Mouse (Mus musculus) embryonic facial prominence, embryonic 15.5 days (tissue): ENCODE measurements around the gene 9330182L06Rik. TPM values are rescaled to one million over a fixed set of nuclear protein-coding genes. Genes with fewer than 3 reads are reported as not detected.

Source experiments
- ATAC-seq: fragments of 200-750 bp; cut with Nextera tagmentation; 2 replicates; pipeline ENCODE4 v1.8.0; 2017; ENCODE audit warnings: low read depth, moderate TSS enrichment; ENCODE audit not compliant: insufficient number of reproducible peaks, low FRiP score, low TSS enrichment
- H3K27ac ChIP-seq: fragments of 300-500 bp; sonication (generic); replicated peaks from 2 replicates; pipeline ENCODE4 v1.5.1; 2015; ENCODE audit warnings: mild to moderate bottlenecking, inconsistent platforms
- H3K27me3 ChIP-seq: fragments of 300-500 bp; sonication (generic); 2 replicates; pipeline ENCODE4 v1.6.1; 2015; ENCODE audit warnings: inconsistent platforms
- H3K36me3 ChIP-seq: fragments of 300-500 bp; sonication (generic); 2 replicates; pipeline ENCODE4 v1.6.1; 2015; ENCODE audit warnings: mild to moderate bottlenecking, inconsistent platforms
- H3K4me1 ChIP-seq: fragments of 300-500 bp; sonication (generic); 2 replicates; pipeline ENCODE4 v1.6.1; 2015; ENCODE audit warnings: inconsistent platforms
- H3K4me2 ChIP-seq: fragments of 300-500 bp; sonication (generic); replicated peaks from 2 replicates; pipeline ENCODE4 v1.6.1; 2015; ENCODE audit warnings: mild to moderate bottlenecking, inconsistent platforms
- H3K4me3 ChIP-seq: fragments of 300-500 bp; sonication (generic); replicated peaks from 2 replicates; pipeline ENCODE4 v1.5.1; 2015; ENCODE audit warnings: mild to moderate bottlenecking, inconsistent platforms
- H3K9ac ChIP-seq: fragments of 300-500 bp; sonication (generic); 2 replicates; pipeline ENCODE4 v1.6.1; 2015; ENCODE audit warnings: inconsistent platforms
- H3K9me3 ChIP-seq: fragments of 300-500 bp; sonication (generic); replicated peaks from 2 replicates; pipeline ENCODE4 v1.6.1; 2016; ENCODE audit warnings: inconsistent platforms
- WGBS: fragments of 180-500 bp; shearing (Covaris S2); methylation state at CpG from one replicate; pipeline ENCODE4 v1.1.7; 2015; 5-methylcytosine and 5-hydroxymethylcytosine counted together
- polyA plus RNA-seq: library from polyadenylated mRNA; unstranded; fragments of >200 nt; fragmentation: Nextera tagmentation; extraction: Ambion mirVana; gene quantifications from 2 replicates; pipeline ENCODE4 v1.2.1, GENCODE M21; 2015

The 9330182L06Rik gene
- 2.6 and 3.1 TPM in 2 replicates for polyA plus RNA-seq

GRCm38 (mm10) chr5:9265586-9266279, at the start of gene 9330182L06Rik:
Gene 9330182L06Rik (plus strand): TSS chr5:9266118.
- peak within 1 kb of the TSS; percentile 74 for H3K4me2 ChIP-seq
- peak within 1 kb of the TSS; percentile 67 for H3K4me3 ChIP-seq
- no peaks in the 10 kb centered on the region for H3K9me3 ChIP-seq
- H3K4me1 ChIP-seq = peaks cover 10% of the 10 kb centered on the region
- peak within 1 kb of the TSS; percentile 28 for H3K9ac ChIP-seq
- no peak within 1 kb of the TSS for H3K27ac ChIP-seq
- under 1% methylated on average over 36 of the region's 47 CpGs for WGBS
- peaks cover 8% of the 10 kb centered on the region for H3K27me3 ChIP-seq
- peak; percentile 86 for ATAC-seq
- H3K36me3 ChIP-seq = no peaks in the 10 kb centered on the region

- Histone ChIP-seq H3K4me3 (no peak overlapping the region), H3K4me2 (no peak overlapping the region), H3K9ac (no peak overlapping the region), H3K27me3 (no peaks in the 10 kb centered on the region), H3K27ac (no peak overlapping the region), H3K9me3 (no peaks in the 10 kb centered on the region), H3K36me3 (no peaks in the 10 kb centered on the region), H3K4me1 (no peaks in the 10 kb centered on the region)
- WGBS = 56% methylated on average over 4 of the region's 4 CpGs
- ATAC-seq = no peak
These were observed 38.4 kb upstream of the 9330182L06Rik start for GRCm38 (mm10) chr5:9227456-9228008.

DNA sequence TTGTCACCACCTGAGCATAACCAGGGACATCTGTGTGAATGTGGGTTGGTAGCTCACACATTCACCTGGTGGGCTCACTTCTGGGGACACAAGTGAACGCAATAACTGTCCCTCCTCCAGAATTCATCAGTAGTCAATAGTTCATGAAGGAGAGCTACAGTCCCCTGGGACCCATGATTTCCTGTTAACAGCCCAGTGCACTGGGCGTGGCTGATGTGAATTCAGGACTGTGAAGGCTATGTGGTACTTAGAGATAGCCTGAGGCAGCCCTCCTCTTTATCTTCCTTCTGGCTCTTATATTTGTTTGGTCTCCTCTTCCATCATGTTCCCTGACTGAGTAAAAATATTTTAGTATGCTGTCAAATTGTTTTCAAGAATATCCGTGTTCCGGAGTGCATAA, 1.6 kb upstream of the 9330182L06Rik start:
- peaks cover 10% of the 10 kb centered on the region for H3K4me1 ChIP-seq
- no peak overlapping the region for H3K4me2 ChIP-seq
- H3K9ac ChIP-seq = no peak overlapping the region
- H3K4me3 ChIP-seq = no peak overlapping the region
- ATAC-seq = no peak
- H3K9me3 ChIP-seq = no peaks in the 10 kb centered on the region
- 59% methylated on average over 4 of the region's 4 CpGs for WGBS
- H3K27ac ChIP-seq = no peak overlapping the region
- H3K27me3 ChIP-seq = peaks cover 8% of the 10 kb centered on the region
- no peaks in the 10 kb centered on the region for H3K36me3 ChIP-seq

DNA sequence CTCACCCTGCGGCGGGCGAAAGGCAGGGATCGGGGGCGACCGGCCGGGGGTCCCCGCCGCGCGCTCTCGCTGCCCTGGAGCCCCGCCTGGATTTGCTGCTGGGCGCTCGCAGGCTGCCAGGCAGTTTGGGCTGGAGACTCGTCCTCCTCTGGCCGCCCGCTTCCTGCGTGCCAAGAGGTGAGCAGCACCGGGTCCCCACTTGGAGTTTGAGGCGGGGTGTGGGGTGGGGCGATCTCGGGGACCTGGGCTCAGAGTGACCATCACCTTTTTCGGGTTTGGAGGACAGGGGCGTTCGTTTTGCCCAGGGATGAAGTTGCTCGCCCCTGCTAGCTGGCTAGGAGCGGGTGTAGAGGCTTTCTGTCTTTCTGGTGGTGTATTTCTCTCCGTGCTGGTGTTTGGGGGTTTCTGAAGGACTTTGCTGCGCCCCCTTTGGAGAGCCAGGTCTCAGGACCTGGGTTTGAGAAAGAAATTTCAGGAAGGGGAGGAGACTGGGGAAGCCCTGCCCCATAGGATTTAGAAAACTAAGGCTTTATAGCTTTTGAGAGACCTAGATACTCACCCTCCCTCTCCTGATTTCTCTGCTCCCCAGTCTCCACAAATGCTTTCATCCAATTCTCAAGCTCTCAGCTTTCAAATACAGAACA, 484 bp downstream of the 9330182L06Rik start:
- peak overlapping the region; percentile 74 for H3K4me2 ChIP-seq
- H3K4me1 ChIP-seq = peaks cover 10% of the 10 kb centered on the region
- peaks cover 8% of the 10 kb centered on the region for H3K27me3 ChIP-seq
- WGBS = under 1% methylated on average over 29 of the region's 30 CpGs
- H3K27ac ChIP-seq = no peak overlapping the region
- peak; percentile 20; the same call in 1 of the 2 replicates for ATAC-seq
- H3K4me3 ChIP-seq = peak overlapping the region; percentile 67
- H3K36me3 ChIP-seq = no peaks in the 10 kb centered on the region
- peak overlapping the region; percentile 28 for H3K9ac ChIP-seq
- H3K9me3 ChIP-seq = no peaks in the 10 kb centered on the region

GRCm38 (mm10) chr5:9269666-9270065, 3.7 kb downstream of the 9330182L06Rik start:
- WGBS = 50% methylated on average over 3 of the region's 3 CpGs
- H3K27ac ChIP-seq = no peak overlapping the region
- no peak overlapping the region for H3K4me3 ChIP-seq
- no peaks in the 10 kb centered on the region for H3K9me3 ChIP-seq
- H3K4me2 ChIP-seq = no peak overlapping the region
- no peak overlapping the region for H3K9ac ChIP-seq
- peaks cover 4% of the 10 kb centered on the region; the same call in 1 of the 2 replicates for H3K27me3 ChIP-seq
- no peaks in the 10 kb centered on the region for H3K36me3 ChIP-seq
- H3K4me1 ChIP-seq = peaks cover 10% of the 10 kb centered on the region
- no peak for ATAC-seq

GRCm38 (mm10) chr5:9272976-9273375, 7.1 kb downstream of the 9330182L06Rik start:
- Histone ChIP-seq H3K4me3 (no peak overlapping the region), H3K9ac (no peak overlapping the region), H3K4me1 (no peaks in the 10 kb centered on the region), H3K27ac (no peak overlapping the region), H3K4me2 (no peak overlapping the region), H3K9me3 (no peaks in the 10 kb centered on the region), H3K27me3 (no peaks in the 10 kb centered on the region), H3K36me3 (no peaks in the 10 kb centered on the region)
- no peak for ATAC-seq
- WGBS = 45% methylated on average over 3 of the region's 3 CpGs

GRCm38 (mm10) chr5:9295777-9296549, 30.0 kb downstream of the 9330182L06Rik start:
- no peak overlapping the region for H3K4me3 ChIP-seq
- WGBS = 70% methylated on average over 2 of the region's 2 CpGs
- no peaks in the 10 kb centered on the region for H3K4me1 ChIP-seq
- H3K36me3 ChIP-seq = no peaks in the 10 kb centered on the region
- H3K27me3 ChIP-seq = no peaks in the 10 kb centered on the region
- no peak overlapping the region for H3K4me2 ChIP-seq
- no peak overlapping the region for H3K9ac ChIP-seq
- ATAC-seq = no peak
- H3K27ac ChIP-seq = no peak overlapping the region
- no peaks in the 10 kb centered on the region for H3K9me3 ChIP-seq

GRCm38 (mm10) chr5:9296550-9296928, 30.6 kb downstream of the 9330182L06Rik start:
- no peaks in the 10 kb centered on the region for H3K9me3 ChIP-seq
- H3K27me3 ChIP-seq = no peaks in the 10 kb centered on the region
- ATAC-seq = no peak
- H3K4me1 ChIP-seq = no peaks in the 10 kb centered on the region
- H3K9ac ChIP-seq = no peak overlapping the region
- H3K27ac ChIP-seq = no peak overlapping the region
- H3K4me3 ChIP-seq = no peak overlapping the region
- no peak overlapping the region for H3K4me2 ChIP-seq
- no peaks in the 10 kb centered on the region for H3K36me3 ChIP-seq

DNA sequence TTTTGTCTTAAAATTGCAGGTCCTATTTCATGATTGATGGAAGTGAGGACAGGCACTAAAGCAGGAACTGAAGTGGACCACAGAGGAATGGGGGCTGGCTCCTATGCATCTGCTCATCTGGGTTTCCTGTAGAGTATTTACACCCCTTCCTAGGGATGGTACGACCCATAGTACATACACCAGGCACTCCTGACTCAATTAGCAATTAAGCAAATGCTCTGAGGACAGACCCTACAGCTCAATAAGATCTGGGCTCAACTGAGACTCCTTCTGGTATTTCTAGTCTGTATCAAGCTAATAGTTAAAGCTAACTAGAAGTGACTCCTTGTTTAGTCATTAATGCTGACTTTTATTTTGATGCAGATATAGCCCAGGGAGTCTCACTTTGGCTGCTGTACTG, 60.9 kb downstream of the 9330182L06Rik start:
- Histone ChIP-seq H3K27ac (no peak overlapping the region), H3K4me1 (no peaks in the 10 kb centered on the region), H3K9ac (no peak overlapping the region), H3K4me2 (no peak overlapping the region), H3K4me3 (no peak overlapping the region), H3K9me3 (no peaks in the 10 kb centered on the region), H3K36me3 (no peaks in the 10 kb centered on the region), H3K27me3 (no peaks in the 10 kb centered on the region)
- WGBS = 66% methylated on average over 1 of the region's 1 CpGs
- ATAC-seq = no peak

- H3K9me3 ChIP-seq = no peaks in the 10 kb centered on the region
- WGBS = 82% methylated on average over 1 of the region's 1 CpGs
- no peak overlapping the region for H3K9ac ChIP-seq
- H3K27ac ChIP-seq = no peak overlapping the region
- H3K4me1 ChIP-seq = no peaks in the 10 kb centered on the region
- H3K27me3 ChIP-seq = no peaks in the 10 kb centered on the region
- no peak overlapping the region for H3K4me3 ChIP-seq
- no peaks in the 10 kb centered on the region for H3K36me3 ChIP-seq
- ATAC-seq = no peak
- H3K4me2 ChIP-seq = no peak overlapping the region
These were observed 61.6 kb downstream of the 9330182L06Rik start for GRCm38 (mm10) chr5:9327528-9327927.
